Mouse (Mus musculus): ENCODE results near the gene Shq1. TPM values are rescaled to one million over a fixed set of nuclear protein-coding genes. Genes with fewer than 3 reads are reported as not detected.

Shq1 gene
- 15.3 and 16.4 TPM in 2 replicates for polyA plus RNA-seq (2015; fragmentation: Nextera tagmentation; extraction: Ambion mirVana)

DNA sequence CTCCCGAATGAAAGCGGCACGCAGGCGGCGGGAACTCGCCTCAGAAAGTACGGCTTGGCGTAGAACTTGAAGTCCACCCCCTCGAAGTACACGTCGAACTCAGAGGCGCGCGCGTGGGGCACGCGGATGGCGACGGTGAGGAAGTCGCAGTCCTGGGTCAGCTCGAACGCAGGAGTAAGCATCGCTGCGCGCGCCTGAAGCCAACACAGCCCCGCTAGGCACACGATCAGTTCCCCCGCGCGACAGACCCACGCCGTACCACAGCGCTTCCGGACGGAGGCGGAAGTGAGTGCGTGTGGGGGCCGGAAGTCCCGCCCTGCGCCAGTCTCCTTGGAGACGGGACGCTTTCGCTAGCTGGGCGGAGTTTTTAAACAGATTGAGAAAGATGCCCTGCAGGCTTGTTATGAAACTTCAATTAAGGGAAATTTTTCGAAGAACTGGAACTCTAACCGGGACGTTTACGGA, at the start of gene Shq1:
Gene Shq1 (minus strand): TSS at position 278 of the 465 bp plus-strand sequence.
- Histone ChIP-seq H3K4me3 (replicated peaks) (peak within 1 kb of the TSS; percentile 94), H3K4me2 (peak within 1 kb of the TSS; percentile 88), H3K36me3 (no peaks in the 10 kb centered on the region), H3K4me1 (replicated peaks) (peaks cover 23% of the 10 kb centered on the region), H3K9me3 (replicated peaks) (no peaks in the 10 kb centered on the region), H3K27me3 (no peaks in the 10 kb centered on the region), H3K27ac (peak within 1 kb of the TSS; percentile 78), H3K9ac (peak within 1 kb of the TSS; percentile 89)
- peak; percentile 87 for ATAC-seq (ENCODE audit: low read depth)
- DNase-seq, result peak; percentile 75
- under 1% methylated on average over 49 of the region's 49 CpGs for WGBS (ENCODE audit: insufficient replicate concordance)

DNA sequence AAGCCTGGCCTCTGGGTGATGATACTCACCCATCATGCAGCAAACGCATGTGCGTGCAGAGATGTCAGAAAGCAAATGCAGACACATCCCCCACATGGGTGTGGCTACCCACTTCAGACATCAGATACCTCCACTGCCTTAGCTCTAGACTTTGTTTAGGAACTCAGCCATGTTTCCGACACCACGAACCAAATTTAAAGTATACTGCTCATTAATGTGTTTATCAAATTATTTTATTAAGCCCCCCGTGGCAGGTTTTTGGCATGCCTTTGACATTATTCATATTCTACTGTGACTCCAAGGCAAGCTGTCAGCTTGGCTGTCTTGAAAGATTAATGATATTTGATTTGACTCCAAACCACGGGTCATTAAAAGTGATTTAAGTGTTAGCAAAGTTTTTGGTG, 49.1 kb upstream of the Shq1 start:
- Histone ChIP-seq H3K27me3 (no peaks in the 10 kb centered on the region), H3K4me2 (no peak overlapping the region), H3K4me3 (replicated peaks) (no peak overlapping the region), H3K27ac (no peak overlapping the region), H3K9me3 (replicated peaks) (no peaks in the 10 kb centered on the region), H3K9ac (no peak overlapping the region), H3K4me1 (replicated peaks) (peaks cover 6% of the 10 kb centered on the region; the same call in 1 of the 2 replicates), H3K36me3 (no peaks in the 10 kb centered on the region)
- no peak for DNase-seq
- no peak for ATAC-seq (ENCODE audit: low read depth)
- WGBS (ENCODE audit: insufficient replicate concordance), result 44% methylated on average over 6 of the region's 6 CpGs

DNA sequence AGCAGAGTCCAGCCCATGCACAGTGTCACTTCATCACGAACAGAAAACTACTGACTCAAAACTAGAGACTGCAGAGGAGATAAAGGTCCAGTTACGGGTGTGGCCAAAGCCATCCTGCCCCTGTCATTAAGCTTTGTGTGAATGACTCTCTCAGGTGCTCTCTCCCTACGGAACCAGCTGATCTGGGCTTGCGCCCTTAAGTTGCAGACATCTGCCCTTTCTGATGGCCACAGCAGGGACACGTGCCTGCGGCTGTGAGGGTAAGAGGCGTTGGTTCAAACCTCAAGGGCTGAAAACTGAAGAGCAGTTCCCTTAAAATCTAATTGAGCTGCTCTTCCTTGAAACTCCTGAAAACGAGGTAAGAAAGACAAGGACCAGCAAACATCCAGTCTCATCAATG, 45.9 kb upstream of the Shq1 start:
- Histone ChIP-seq H3K4me1 (replicated peaks) (peaks cover 6% of the 10 kb centered on the region; the same call in 1 of the 2 replicates), H3K27ac (no peak overlapping the region), H3K4me2 (no peak overlapping the region), H3K9me3 (replicated peaks) (no peaks in the 10 kb centered on the region), H3K36me3 (no peaks in the 10 kb centered on the region), H3K9ac (no peak overlapping the region), H3K27me3 (no peaks in the 10 kb centered on the region), H3K4me3 (replicated peaks) (no peak overlapping the region)
- WGBS (ENCODE audit: insufficient replicate concordance), result 55% methylated on average over 8 of the region's 8 CpGs
- DNase-seq (no peak), ATAC-seq (ENCODE audit: low read depth) (no peak)

DNA sequence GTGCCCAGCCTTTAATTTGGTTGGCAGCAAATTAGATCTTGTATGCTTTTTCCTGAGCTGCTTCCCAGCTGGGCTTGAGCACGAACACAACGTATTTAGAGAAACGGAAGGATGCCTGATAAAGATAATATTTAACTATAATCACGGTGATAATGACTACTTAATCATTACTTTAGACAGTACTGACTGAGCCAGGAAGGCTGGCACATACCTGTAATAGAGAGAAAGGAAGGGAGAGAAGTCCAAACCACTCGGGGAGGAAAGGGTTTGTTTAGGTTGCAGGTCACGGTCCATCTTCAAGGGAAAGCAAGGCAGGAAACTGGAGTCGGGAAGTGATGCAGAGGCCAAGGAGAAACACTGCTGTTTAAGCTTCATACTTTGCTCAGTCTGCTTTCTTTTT, 45.2 kb upstream of the Shq1 start:
- H3K4me2 ChIP-seq, result no peak overlapping the region
- no peaks in the 10 kb centered on the region for H3K27me3 ChIP-seq
- no peak overlapping the region for H3K27ac ChIP-seq
- no peaks in the 10 kb centered on the region for H3K9me3 ChIP-seq (replicated peaks)
- H3K36me3 ChIP-seq, result no peaks in the 10 kb centered on the region
- no peak for ATAC-seq (ENCODE audit: low read depth)
- DNase-seq, result no peak
- H3K4me1 ChIP-seq (replicated peaks), result peaks cover 6% of the 10 kb centered on the region; the same call in 1 of the 2 replicates
- no peak overlapping the region for H3K4me3 ChIP-seq (replicated peaks)
- no peak overlapping the region for H3K9ac ChIP-seq
- WGBS (ENCODE audit: insufficient replicate concordance), result 61% methylated on average over 7 of the region's 7 CpGs

DNA sequence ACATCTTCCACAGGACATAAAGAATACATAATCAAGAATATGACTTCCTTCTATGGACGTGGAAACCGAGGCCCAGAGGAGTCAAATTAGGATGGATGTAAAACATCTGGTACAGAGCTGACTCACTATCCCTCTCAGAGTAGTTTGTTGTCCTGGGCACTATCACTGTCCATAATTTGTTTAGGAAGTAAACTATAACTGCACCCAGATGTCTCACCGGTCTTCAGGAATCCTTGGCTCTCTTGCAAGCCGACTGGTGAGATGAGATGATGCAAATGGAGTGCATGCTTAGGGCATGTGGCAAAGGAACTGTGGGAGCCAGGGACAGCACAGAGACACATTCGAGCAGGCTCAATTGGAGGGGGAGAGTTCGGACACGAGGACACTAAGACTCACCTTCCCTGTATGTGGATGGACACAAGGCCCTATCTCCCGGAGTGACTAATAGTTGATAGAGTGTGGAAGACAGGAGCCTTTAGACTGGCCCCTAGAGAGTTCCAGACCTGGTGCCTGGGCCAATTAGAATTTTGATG, 44.4 kb upstream of the Shq1 start:
- Histone ChIP-seq H3K27me3 (no peaks in the 10 kb centered on the region), H3K9me3 (replicated peaks) (no peaks in the 10 kb centered on the region), H3K4me2 (no peak overlapping the region), H3K9ac (no peak overlapping the region), H3K36me3 (no peaks in the 10 kb centered on the region), H3K27ac (no peak overlapping the region), H3K4me3 (replicated peaks) (no peak overlapping the region), H3K4me1 (replicated peaks) (0 out of 2 replicates have a peak, but pooled peaks cover 3% of the 10 kb centered on the region)
- WGBS (ENCODE audit: insufficient replicate concordance), result 67% methylated on average over 8 of the region's 8 CpGs
- no peak for ATAC-seq (ENCODE audit: low read depth)
- no peak for DNase-seq

DNA sequence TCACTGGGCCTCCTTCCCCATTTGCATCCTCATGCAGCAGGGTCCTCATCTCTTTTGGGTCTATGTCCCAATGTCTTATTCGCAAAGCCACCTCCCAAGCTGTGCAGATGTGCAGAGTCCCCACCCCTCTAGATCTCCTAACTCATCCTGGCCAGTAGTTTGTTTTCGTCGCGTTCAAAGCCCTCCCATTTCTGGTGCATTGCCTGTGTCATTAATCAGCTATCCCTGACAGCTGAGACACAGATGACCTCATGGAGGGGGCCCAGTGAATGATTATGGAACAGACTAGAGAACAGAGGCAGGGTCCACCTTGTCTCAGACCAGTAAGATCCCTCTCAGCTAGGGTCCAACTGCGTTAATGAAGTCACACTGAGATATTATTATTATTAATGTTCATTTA, 39.9 kb upstream of the Shq1 start:
- Histone ChIP-seq H3K4me3 (replicated peaks) (no peak overlapping the region), H3K9me3 (replicated peaks) (no peaks in the 10 kb centered on the region), H3K27ac (no peak overlapping the region), H3K36me3 (no peaks in the 10 kb centered on the region), H3K9ac (no peak overlapping the region), H3K4me1 (replicated peaks) (no peaks in the 10 kb centered on the region), H3K4me2 (no peak overlapping the region), H3K27me3 (peaks cover 6% of the 10 kb centered on the region)
- 70% methylated on average over 5 of the region's 5 CpGs for WGBS (ENCODE audit: insufficient replicate concordance)
- DNase-seq (no peak), ATAC-seq (ENCODE audit: low read depth) (no peak)

DNA sequence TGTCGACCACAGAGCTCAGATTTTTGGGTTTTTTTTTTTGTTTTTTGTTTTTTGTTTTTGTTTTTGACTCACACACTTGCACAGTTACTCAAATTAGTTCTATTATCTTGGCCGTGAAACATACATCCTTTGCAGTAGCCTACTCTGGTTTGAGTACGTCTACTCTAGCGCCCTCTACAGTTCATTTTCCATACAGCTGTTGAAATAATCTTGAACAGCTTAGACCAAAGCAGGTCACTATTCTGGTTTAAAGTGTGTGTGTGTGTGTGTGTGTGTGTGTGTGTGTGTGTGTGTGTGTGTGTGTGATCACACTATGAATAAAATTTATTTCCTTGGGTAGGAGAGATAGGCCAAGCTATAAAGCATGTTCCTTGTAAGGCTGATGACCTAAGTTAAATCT, 39.2 kb upstream of the Shq1 start:
- Histone ChIP-seq H3K36me3 (no peaks in the 10 kb centered on the region), H3K27me3 (peaks cover 13% of the 10 kb centered on the region), H3K4me3 (replicated peaks) (no peak overlapping the region), H3K4me2 (no peak overlapping the region), H3K4me1 (replicated peaks) (peaks cover 4% of the 10 kb centered on the region), H3K9me3 (replicated peaks) (no peaks in the 10 kb centered on the region), H3K9ac (no peak overlapping the region), H3K27ac (no peak overlapping the region)
- 17% methylated on average over 4 of the region's 4 CpGs for WGBS (ENCODE audit: insufficient replicate concordance)
- ATAC-seq (ENCODE audit: low read depth), result no peak
- no peak for DNase-seq

DNA sequence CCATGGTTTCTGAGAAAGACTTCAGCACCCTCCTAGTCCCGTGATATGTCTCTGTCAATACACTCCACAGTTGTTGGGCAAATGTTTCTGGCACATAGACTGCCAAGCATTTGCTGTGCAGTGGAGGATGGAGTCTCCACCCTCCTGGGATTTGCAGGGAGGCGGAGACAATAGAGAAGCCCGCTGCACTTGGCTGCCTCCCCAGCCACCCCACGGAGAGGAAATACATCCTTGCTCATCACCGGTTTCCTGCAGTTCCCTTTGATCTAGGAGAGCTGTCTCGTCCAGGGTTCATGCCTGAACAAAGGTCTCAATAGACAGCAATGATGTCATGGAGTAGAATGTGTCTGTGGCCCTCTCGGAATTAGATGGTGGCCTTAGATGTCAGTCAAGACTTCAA, 38.5 kb upstream of the Shq1 start:
- Histone ChIP-seq H3K27me3 (peaks cover 20% of the 10 kb centered on the region), H3K9ac (no peak overlapping the region), H3K4me1 (replicated peaks) (peaks cover 4% of the 10 kb centered on the region), H3K27ac (no peak overlapping the region), H3K36me3 (no peaks in the 10 kb centered on the region), H3K4me2 (no peak overlapping the region), H3K4me3 (replicated peaks) (no peak overlapping the region), H3K9me3 (replicated peaks) (no peaks in the 10 kb centered on the region)
- ATAC-seq (ENCODE audit: low read depth) (no peak), DNase-seq (no peak)
- 21% methylated on average over 7 of the region's 7 CpGs for WGBS (ENCODE audit: insufficient replicate concordance)

DNA sequence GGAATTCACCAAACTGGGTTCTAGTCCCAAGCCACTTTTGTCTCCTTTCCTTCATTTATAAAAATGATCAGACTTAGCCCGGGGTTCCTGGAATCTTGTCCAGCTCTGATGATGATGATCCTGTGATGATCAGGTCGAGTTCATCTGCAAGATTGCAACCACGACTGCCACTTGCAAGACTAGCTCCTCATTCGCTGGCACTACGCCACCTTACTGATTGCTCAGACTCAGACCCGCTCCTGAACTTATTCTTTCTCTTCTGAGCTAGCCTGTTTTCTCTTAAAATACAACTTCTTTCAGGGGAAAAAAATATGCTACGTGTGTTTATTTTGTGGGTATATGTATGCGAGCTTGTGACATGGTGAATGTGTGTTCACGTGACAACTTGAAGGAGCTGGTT, 38.0 kb upstream of the Shq1 start:
- DNase-seq (no peak), ATAC-seq (ENCODE audit: low read depth) (no peak)
- Histone ChIP-seq H3K4me1 (replicated peaks) (peaks cover 4% of the 10 kb centered on the region), H3K36me3 (no peaks in the 10 kb centered on the region), H3K27ac (no peak overlapping the region), H3K4me2 (no peak overlapping the region), H3K27me3 (peaks cover 25% of the 10 kb centered on the region), H3K9ac (no peak overlapping the region), H3K4me3 (replicated peaks) (no peak overlapping the region), H3K9me3 (replicated peaks) (no peaks in the 10 kb centered on the region)
- WGBS (ENCODE audit: insufficient replicate concordance), result 63% methylated on average over 9 of the region's 9 CpGs

DNA sequence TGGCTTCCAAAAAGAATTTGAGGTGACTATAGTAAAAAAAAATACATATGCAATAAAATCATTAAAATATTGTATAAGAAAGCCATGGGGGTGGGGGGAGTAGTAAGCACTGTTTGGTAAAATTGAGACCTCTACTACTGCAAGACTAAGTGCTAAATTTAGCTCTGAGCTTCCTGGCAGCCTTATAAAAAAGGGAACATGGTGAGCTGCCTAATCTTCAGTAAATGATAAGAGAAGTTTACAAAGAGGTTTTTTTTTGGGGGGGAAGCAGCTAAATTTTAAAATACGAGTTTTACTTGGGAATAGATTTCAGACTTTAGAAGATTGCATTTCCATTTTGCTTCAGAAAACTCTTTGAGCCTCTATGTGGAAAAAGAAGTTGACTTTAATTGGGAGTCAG, 37.3 kb upstream of the Shq1 start:
- no peak overlapping the region for H3K4me3 ChIP-seq (replicated peaks)
- ATAC-seq (ENCODE audit: low read depth), result no peak

DNA sequence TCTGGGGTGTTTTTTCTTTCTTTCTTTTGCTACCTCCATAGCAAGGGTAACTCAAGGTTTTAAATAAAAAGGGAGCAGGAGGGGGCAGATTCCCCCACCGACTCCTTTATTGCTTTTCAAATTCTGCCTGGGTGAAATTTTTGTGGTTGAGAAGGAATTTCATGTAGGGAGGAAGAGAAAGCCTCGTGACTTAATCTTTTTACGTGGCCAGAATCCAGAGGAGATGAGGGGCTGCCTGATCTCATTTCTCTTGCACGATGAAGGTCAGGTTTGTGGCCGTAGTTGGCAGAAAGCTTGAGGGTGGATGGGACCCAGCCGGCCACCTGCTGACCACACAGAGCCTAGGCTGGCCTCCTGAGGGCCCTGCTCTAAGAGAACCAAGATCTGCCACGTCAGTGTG, 36.6 kb upstream of the Shq1 start:
- peaks cover 36% of the 10 kb centered on the region for H3K27me3 ChIP-seq
- no peak for DNase-seq
- WGBS (ENCODE audit: insufficient replicate concordance), result 26% methylated on average over 7 of the region's 7 CpGs
- peaks cover 4% of the 10 kb centered on the region for H3K4me1 ChIP-seq (replicated peaks)
- H3K36me3 ChIP-seq, result no peaks in the 10 kb centered on the region
- no peak overlapping the region for H3K27ac ChIP-seq
- ATAC-seq (ENCODE audit: low read depth), result no peak
- H3K4me2 ChIP-seq, result no peak overlapping the region
- H3K9me3 ChIP-seq (replicated peaks), result no peaks in the 10 kb centered on the region
- no peak overlapping the region for H3K4me3 ChIP-seq (replicated peaks)
- H3K9ac ChIP-seq, result no peak overlapping the region

More for the DNA sequence above, 37.3 kb upstream of the Shq1 start:
- peaks cover 33% of the 10 kb centered on the region for H3K27me3 ChIP-seq
- WGBS (ENCODE audit: insufficient replicate concordance), result 15% methylated on average over 1 of the region's 1 CpGs
- H3K9ac ChIP-seq, result no peak overlapping the region
- peaks cover 4% of the 10 kb centered on the region for H3K4me1 ChIP-seq (replicated peaks)
- no peaks in the 10 kb centered on the region for H3K36me3 ChIP-seq
- H3K9me3 ChIP-seq (replicated peaks), result no peaks in the 10 kb centered on the region
- H3K27ac ChIP-seq, result no peak overlapping the region
- DNase-seq, result no peak
- H3K4me2 ChIP-seq, result no peak overlapping the region

DNA sequence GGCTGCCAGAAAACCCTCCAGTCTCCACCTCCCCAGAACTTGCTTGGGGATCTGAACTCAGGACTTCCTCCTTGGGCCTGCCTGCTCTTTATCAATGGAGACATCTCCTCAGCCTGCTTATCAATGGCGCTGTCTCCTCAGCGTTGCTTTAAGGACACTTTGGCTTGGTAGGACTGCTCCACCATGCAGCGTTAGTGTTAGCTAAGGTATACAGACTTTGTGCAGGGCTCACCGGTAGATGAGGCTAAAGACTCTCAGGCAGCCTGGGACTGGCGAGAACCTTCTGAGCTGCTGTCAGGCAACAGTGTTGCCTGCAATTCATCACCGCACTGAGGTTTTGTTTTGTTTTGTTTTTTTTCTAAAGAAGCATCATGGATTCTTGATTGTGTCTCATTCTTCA, 35.9 kb upstream of the Shq1 start:
- no peaks in the 10 kb centered on the region for H3K36me3 ChIP-seq
- WGBS (ENCODE audit: insufficient replicate concordance), result 45% methylated on average over 6 of the region's 6 CpGs
- H3K4me3 ChIP-seq (replicated peaks), result no peak overlapping the region
- no peak overlapping the region for H3K27ac ChIP-seq
- H3K4me2 ChIP-seq, result no peak overlapping the region
- DNase-seq (no peak), ATAC-seq (ENCODE audit: low read depth) (no peak)
- no peak overlapping the region for H3K9ac ChIP-seq
- H3K9me3 ChIP-seq (replicated peaks), result no peaks in the 10 kb centered on the region
- H3K27me3 ChIP-seq, result peaks cover 36% of the 10 kb centered on the region
- peaks cover 4% of the 10 kb centered on the region for H3K4me1 ChIP-seq (replicated peaks)
